Mouse (Mus musculus) forebrain, embryonic 10.5 days (tissue): ENCODE results near the gene Slc25a48. TPM values are rescaled to one million over a fixed set of nuclear protein-coding genes. Genes with fewer than 3 reads are reported as not detected.

Experiments used
- polyA plus RNA-seq: library from polyadenylated mRNA; unstranded; fragments of >200 nt; fragmentation: Nextera tagmentation; extraction: Ambion mirVana; gene quantifications from 2 replicates; pipeline ENCODE4 v1.2.1, GENCODE M21; 2016

Gene Slc25a48
- polyA plus RNA-seq, 1 experiment from 2014 or later: not detected

Other genes with a start within 250 kb of the Slc25a48 start
- 13.5 and 18.5 TPM in 2 replicates for gene Neurog1, start 186.2 kb upstream of the Slc25a48 start, polyA plus RNA-seq
- gene Cxcl14, start 141.8 kb upstream of the Slc25a48 start, polyA plus RNA-seq: 2.3 and 2.7 TPM in 2 replicates
- not detected in 2 replicates for gene Gm3045, start 11.8 kb upstream of the Slc25a48 start, polyA plus RNA-seq
- not detected in 2 replicates for gene Il9, start 43.9 kb downstream of the Slc25a48 start, polyA plus RNA-seq
- gene Fbxl21, start 84.1 kb downstream of the Slc25a48 start, polyA plus RNA-seq: 1.3 and 1.5 TPM in 2 replicates
- not detected in 2 replicates for gene Lect2, start 110.1 kb downstream of the Slc25a48 start, polyA plus RNA-seq
- 20.1 and 22.1 TPM in 2 replicates for gene Tgfbi, start 171.2 kb downstream of the Slc25a48 start, polyA plus RNA-seq